Mouse (Mus musculus) MEL (cell line): ENCODE data around the gene Sugp2. TPM values are rescaled to one million over a fixed set of nuclear protein-coding genes. Genes with fewer than 3 reads are reported as not detected.

ENCODE experiments used
- DNase-seq: peaks from one replicate; pipeline ENCODE4 v3.0.0; 2011; ENCODE audit warnings: low read depth, low spot score
- H3K27ac ChIP-seq: 2 replicates; pipeline ENCODE4 v1.5.1; 2012; ENCODE audit warnings: low read depth, mild to moderate bottlenecking, control low read depth, low read length, moderate library complexity; ENCODE audit not compliant: control insufficient read depth
- H3K27me3 ChIP-seq, 2 experiments: fragments of 150-350 bp in 1 of 2; sonication (generic) in 1 of 2; 2 replicates each; pipeline ENCODE4 v1.6.1; 2012; ENCODE audit warnings: low read length in 2 of 2, mild to moderate bottlenecking in 2 of 2, improper control_type of control experiment in 1 of 2, moderate library complexity in 1 of 2; ENCODE audit not compliant: insufficient read depth in 2 of 2, control insufficient read depth in 1 of 2
- H3K36me3 ChIP-seq, 2 experiments: 2 replicates each; pipeline ENCODE4 v1.6.1; 2012 to 2014; ENCODE audit warnings: low read length in 2 of 2, improper control_type of control experiment in 1 of 2, inconsistent platforms in 1 of 2, mild to moderate bottlenecking in 1 of 2; ENCODE audit not compliant: insufficient read depth in 2 of 2, control insufficient read depth in 1 of 2
- H3K4me1 ChIP-seq, 2 experiments: fragments of 150-350 bp in 1 of 2; sonication (generic) in 1 of 2; 2 replicates each; pipeline ENCODE4 v1.6.1; 2012; ENCODE audit warnings: low read length in 2 of 2, improper control_type of control experiment in 1 of 2, mild to moderate bottlenecking in 1 of 2; ENCODE audit not compliant: insufficient read depth in 2 of 2, control insufficient read depth in 1 of 2
- H3K4me3 ChIP-seq, 2 experiments: fragments of 150-350 bp in 1 of 2; sonication (generic) in 1 of 2; 2 replicates each; pipeline ENCODE4 v1.5.1; 2012; ENCODE audit warnings: low read depth in 2 of 2, low read length in 2 of 2, mild to moderate bottlenecking in 2 of 2, moderate library complexity in 2 of 2, control low read depth in 1 of 2, improper control_type of control experiment in 1 of 2; ENCODE audit not compliant: control insufficient read depth in 1 of 2, insufficient read depth in 1 of 2
- H3K79me2 ChIP-seq: 2 replicates; pipeline ENCODE4 v1.6.1; 2012; ENCODE audit warnings: mild to moderate bottlenecking, low read length, moderate library complexity; ENCODE audit not compliant: control insufficient read depth, poor library complexity, insufficient read depth
- H3K9ac ChIP-seq: 2 replicates; pipeline ENCODE4 v1.6.1; 2012; ENCODE audit warnings: low read depth, mild to moderate bottlenecking, control low read depth, low read length, moderate library complexity; ENCODE audit not compliant: control insufficient read depth, poor library complexity, severe bottlenecking
- H3K9me3 ChIP-seq: fragments of 150-350 bp; sonication (generic); replicated peaks from 2 replicates; pipeline ENCODE4 v1.6.1; 2012; ENCODE audit warnings: mild to moderate bottlenecking, low read length, improper control_type of control experiment, moderate library complexity; ENCODE audit not compliant: insufficient read depth
- BHLHE40 ChIP-seq: IDR thresholded peaks from 2 replicates; pipeline ENCODE4 v1.6.1; 2012; ENCODE audit warnings: low read depth, mild to moderate bottlenecking, inconsistent platforms, low read length, improper control_type of control experiment, borderline replicate concordance
- CHD2 ChIP-seq: IDR thresholded peaks from 2 replicates; pipeline ENCODE4 v1.6.1; 2011; ENCODE audit warnings: low read length, improper control_type of control experiment
- CTCF ChIP-seq, 3 experiments: IDR thresholded peaks in 2 of 3; conservative IDR thresholded peaks in 1 of 3; 2 replicates each; pipeline ENCODE4 v1.5.1; 2011 to 2012; ENCODE audit warnings: low read length in 3 of 3, low read depth in 2 of 3, mild to moderate bottlenecking in 2 of 3, improper control_type of control experiment in 1 of 3, inconsistent platforms in 1 of 3, mixed read lengths in 1 of 3, moderate library complexity in 1 of 3; ENCODE audit not compliant: control insufficient read depth in 1 of 3, insufficient read depth in 1 of 3, poor library complexity in 1 of 3, severe bottlenecking in 1 of 3
- E2F4 ChIP-seq: IDR thresholded peaks from 2 replicates; pipeline ENCODE4 v1.6.1; 2011; ENCODE audit warnings: low read depth, low read length, improper control_type of control experiment, borderline replicate concordance
- ELF1 ChIP-seq: IDR thresholded peaks from 2 replicates; pipeline ENCODE4 v1.6.1; 2014; ENCODE audit warnings: low read depth, mild to moderate bottlenecking, inconsistent platforms, low read length, improper control_type of control experiment, moderate library complexity
- EP300 ChIP-seq, 2 experiments: IDR thresholded peaks; 2 replicates each; pipeline ENCODE4 v1.6.1; 2011; ENCODE audit warnings: improper control_type of control experiment in 2 of 2, low read length in 2 of 2, low read depth in 1 of 2, mild to moderate bottlenecking in 1 of 2
- ETS1 ChIP-seq: IDR thresholded peaks from 2 replicates; pipeline ENCODE4 v1.6.1; 2012; ENCODE audit warnings: low read depth, mild to moderate bottlenecking, inconsistent platforms, low read length, improper control_type of control experiment, moderate library complexity
- GATA1 ChIP-seq: IDR thresholded peaks from 2 replicates; pipeline ENCODE4 v1.6.1; 2011; ENCODE audit warnings: low read depth, low read length, improper control_type of control experiment
- HCFC1 ChIP-seq: IDR thresholded peaks from 2 replicates; pipeline ENCODE4 v1.6.1; 2012; ENCODE audit warnings: low read depth, mild to moderate bottlenecking, inconsistent platforms, low read length, improper control_type of control experiment, moderate library complexity
- JUND ChIP-seq: IDR thresholded peaks from 2 replicates; pipeline ENCODE4 v1.6.1; 2011; ENCODE audit warnings: low read depth, mild to moderate bottlenecking, improper control_type of control experiment, low read length
- MAFK ChIP-seq: IDR thresholded peaks from 2 replicates; pipeline ENCODE4 v1.6.1; 2011; ENCODE audit warnings: low read depth, mild to moderate bottlenecking, low read length, improper control_type of control experiment, borderline replicate concordance
- MAX ChIP-seq: IDR thresholded peaks from 2 replicates; pipeline ENCODE4 v1.6.1; 2011; ENCODE audit warnings: low read length, improper control_type of control experiment
- MAZ ChIP-seq: IDR thresholded peaks from 2 replicates; pipeline ENCODE4 v1.6.1; 2012; ENCODE audit warnings: low read depth, mild to moderate bottlenecking, inconsistent platforms, low read length, improper control_type of control experiment
- MEF2A ChIP-seq: IDR thresholded peaks from 2 replicates; pipeline ENCODE4 v1.6.1; 2014; ENCODE audit warnings: low read depth, mild to moderate bottlenecking, inconsistent platforms, low read length, improper control_type of control experiment; ENCODE audit not compliant: poor library complexity, insufficient replicate concordance, severe bottlenecking; ENCODE audit errors: extremely low read depth
- MXI1 ChIP-seq: IDR thresholded peaks from 2 replicates; pipeline ENCODE4 v1.6.1; 2011; ENCODE audit warnings: mild to moderate bottlenecking, low read depth, low read length, improper control_type of control experiment
- MYB ChIP-seq: IDR thresholded peaks from 2 replicates; pipeline ENCODE4 v1.6.1; 2011; ENCODE audit warnings: mild to moderate bottlenecking, low read depth, low read length, improper control_type of control experiment
- NRF1 ChIP-seq: IDR thresholded peaks from 2 replicates; pipeline ENCODE4 v1.6.1; 2014; ENCODE audit warnings: low read depth, mild to moderate bottlenecking, inconsistent platforms, low read length, improper control_type of control experiment, moderate library complexity; ENCODE audit not compliant: poor library complexity, insufficient read depth, severe bottlenecking
- POLR2A ChIP-seq, 2 experiments: IDR thresholded peaks; 2 replicates each; pipeline ENCODE4 v1.6.1; 2011 to 2012; ENCODE audit warnings: low read length in 2 of 2, mild to moderate bottlenecking in 2 of 2, control low read depth in 1 of 2, improper control_type of control experiment in 1 of 2, low read depth in 1 of 2, moderate library complexity in 1 of 2; ENCODE audit not compliant: control insufficient read depth in 1 of 2, insufficient read depth in 1 of 2, poor library complexity in 1 of 2
- POLR2AphosphoS2 ChIP-seq: IDR thresholded peaks from 2 replicates; pipeline ENCODE4 v1.6.1; 2011; ENCODE audit warnings: low read length, improper control_type of control experiment
- POLR2AphosphoS5 ChIP-seq: IDR thresholded peaks from 2 replicates; pipeline ENCODE4 v1.6.1; 2012; ENCODE audit warnings: low read depth, borderline replicate concordance, mild to moderate bottlenecking, inconsistent platforms, low read length, moderate library complexity, mixed read lengths
- RAD21 ChIP-seq: IDR thresholded peaks from 2 replicates; pipeline ENCODE4 v1.6.1; 2011; ENCODE audit warnings: mild to moderate bottlenecking, low read depth, low read length, improper control_type of control experiment
- RCOR1 ChIP-seq: IDR thresholded peaks from 2 replicates; pipeline ENCODE4 v1.6.1; 2012; ENCODE audit warnings: low read depth, mild to moderate bottlenecking, inconsistent platforms, low read length, improper control_type of control experiment
- SIN3A ChIP-seq: IDR thresholded peaks from 2 replicates; pipeline ENCODE4 v1.6.1; 2012; ENCODE audit warnings: low read length, improper control_type of control experiment, inconsistent platforms
- SMC3 ChIP-seq: IDR thresholded peaks from 2 replicates; pipeline ENCODE4 v1.6.1; 2011; ENCODE audit warnings: low read depth, low read length, improper control_type of control experiment
- TAL1 ChIP-seq: IDR thresholded peaks from 2 replicates; pipeline ENCODE4 v1.6.1; 2012; ENCODE audit warnings: mild to moderate bottlenecking, inconsistent platforms, low read length, moderate library complexity, mixed read lengths
- TBP ChIP-seq: IDR thresholded peaks from 2 replicates; pipeline ENCODE4 v1.8.0; 2011; ENCODE audit warnings: low read depth, low read length, improper control_type of control experiment
- TCF12 ChIP-seq: IDR thresholded peaks from 2 replicates; pipeline ENCODE4 v1.6.1; 2014; ENCODE audit warnings: low read depth, mild to moderate bottlenecking, inconsistent platforms, low read length, improper control_type of control experiment, moderate library complexity
- UBTF ChIP-seq: IDR thresholded peaks from 2 replicates; pipeline ENCODE4 v1.6.1; 2012; ENCODE audit warnings: low read depth, mild to moderate bottlenecking, inconsistent platforms, low read length, improper control_type of control experiment, moderate library complexity, borderline replicate concordance; ENCODE audit not compliant: insufficient read depth
- USF1 ChIP-seq: IDR thresholded peaks from 2 replicates; pipeline ENCODE4 v1.6.1; 2014; ENCODE audit warnings: low read depth, mild to moderate bottlenecking, inconsistent platforms, low read length, improper control_type of control experiment, moderate library complexity
- USF2 ChIP-seq, 2 experiments: IDR thresholded peaks; 2 replicates each; pipeline ENCODE4 v1.6.1; 2011 to 2012; ENCODE audit warnings: improper control_type of control experiment in 2 of 2, low read length in 2 of 2, borderline replicate concordance in 1 of 2, inconsistent platforms in 1 of 2, low read depth in 1 of 2, mild to moderate bottlenecking in 1 of 2; ENCODE audit not compliant: insufficient read depth in 1 of 2
- ZC3H11A ChIP-seq: IDR thresholded peaks from 2 replicates; pipeline ENCODE4 v1.6.1; 2012; ENCODE audit warnings: low read depth, mild to moderate bottlenecking, inconsistent platforms, low read length, improper control_type of control experiment
- ZKSCAN1 ChIP-seq: IDR thresholded peaks from 2 replicates; pipeline ENCODE4 v1.6.1; 2012; ENCODE audit warnings: low read depth, mild to moderate bottlenecking, inconsistent platforms, low read length, improper control_type of control experiment, moderate library complexity
- ZMIZ1 ChIP-seq: IDR thresholded peaks from 2 replicates; pipeline ENCODE4 v1.6.1; 2012; ENCODE audit warnings: low read depth, mild to moderate bottlenecking, inconsistent platforms, low read length, improper control_type of control experiment, moderate library complexity
- ZNF384 ChIP-seq: IDR thresholded peaks from 2 replicates; pipeline ENCODE4 v1.6.1; 2012; ENCODE audit warnings: low read depth, mild to moderate bottlenecking, inconsistent platforms, low read length, improper control_type of control experiment
- polyA plus RNA-seq, 2 experiments: library from polyadenylated mRNA; stranded (reverse) in 1 of 2; unstranded in 1 of 2; fragments of >175 nt in 1 of 2; fragments of >200 nt in 1 of 2; gene quantifications; 2 replicates each; pipeline versions ENCODE4 v1.2.1 to v1.2.4; 2012; ENCODE audit warnings: low replicate concordance in 2 of 2, low read depth in 1 of 2; ENCODE audit not compliant: insufficient read length in 2 of 2, insufficient read depth in 1 of 2, missing spikeins in 1 of 2
- total RNA-seq: library from RNA; depleted of rRNA; stranded (reverse); fragments of 300-350 nt; gene quantifications from 2 replicates; pipeline ENCODE4 v1.2.3, GENCODE M21; 2012

Gene Sugp2
- total and polyA plus RNA-seq, 3 experiments: 23.9 to 27.4 TPM; not detected in 1

GRCm38 (mm10) chr8:70212112-70213055 lies 21.6 kb upstream of the Sugp2 start, which contains the start of gene Slc25a42:
Gene Slc25a42 (minus strand): TSS chr8:70212305.
- Histone ChIP-seq H3K4me1 (peaks cover 11 to 39% of the 10 kb centered on the region in 2 experiments), H3K79me2 (peaks cover 23% of the 10 kb centered on the region), H3K9me3 (no peaks in the 10 kb centered on the region), H3K27ac (peak within 1 kb of the TSS; percentile 88), H3K27me3 (no peaks in the 10 kb centered on the region), H3K4me3 (peak within 1 kb of the TSS; percentile 83 to 86), H3K9ac (peak within 1 kb of the TSS; percentile 80), H3K36me3 (peaks cover 0 to 30% of the 10 kb centered on the region in 2 experiments; a peak in 2 of 4 replicates)
- DNase-seq: peak; percentile 100
- TF ChIP-seq POLR2AphosphoS5: no peak
- TF ChIP-seq HCFC1: peak; percentile 60
- no peak for TF ChIP-seq GATA1
- TF ChIP-seq MAZ: peak; percentile 90; the same call in 1 of the 2 replicates
- TF ChIP-seq SIN3A: peak; percentile 89
- no peak for TF ChIP-seq TAL1
- TF ChIP-seq ZKSCAN1: no peak
- no peak for TF ChIP-seq MAFK
- no peak for TF ChIP-seq SMC3
- no peak for TF ChIP-seq RAD21
- TF ChIP-seq POLR2A (IDR thresholded peaks at IDR 0.05; ENCODE audit: control insufficient read depth in 1 of 2, insufficient read depth in 1 of 2, low read depth in 1 of 2, low read length in 2 of 2, poor library complexity in 1 of 2): peak; percentile 80 to 92
- TF ChIP-seq ELF1: peak; percentile 66
- 0 out of 2 replicates have a peak, but pooled peaks have one; percentile 67 for TF ChIP-seq E2F4
- no peak for TF ChIP-seq JUND
- TF ChIP-seq ZMIZ1: peak; percentile 83
- TF ChIP-seq ZNF384: no peak
- TF ChIP-seq CHD2: peak; percentile 70
- TF ChIP-seq MEF2A: no peak
- TF ChIP-seq CTCF (IDR thresholded peaks at IDR 0.05 in 2 of 3, conservative IDR thresholded peaks at IDR 0.05 in 1 of 3; ENCODE audit: control insufficient read depth in 1 of 3, insufficient read depth in 1 of 3, low read depth in 2 of 3, low read length in 3 of 3, poor library complexity in 1 of 3, severe bottlenecking in 1 of 3): no peak
- TF ChIP-seq BHLHE40: no peak
- no peak for TF ChIP-seq USF2 (IDR thresholded peaks at IDR 0.05; ENCODE audit: borderline replicate concordance in 1 of 2, insufficient read depth in 1 of 2, low read depth in 1 of 2, low read length in 2 of 2)
- no peak for TF ChIP-seq MYB
- TF ChIP-seq ETS1: peak; percentile 49; the same call in 1 of the 2 replicates
- TF ChIP-seq RCOR1: no peak
- TF ChIP-seq POLR2AphosphoS2: peak; percentile 72; the same call in 1 of the 2 replicates
- TF ChIP-seq UBTF: 0 out of 2 replicates have a peak, but pooled peaks have one; percentile 84
- TF ChIP-seq NRF1: peak; percentile 64
- peak; percentile 76 for TF ChIP-seq MAX
- TF ChIP-seq EP300 (IDR thresholded peaks at IDR 0.05; ENCODE audit: low read depth in 1 of 2, low read length in 2 of 2): no peak
- no peak for TF ChIP-seq ZC3H11A
- TF ChIP-seq USF1: 0 out of 2 replicates have a peak, but pooled peaks have one; percentile 5
- peak; percentile 79; the same call in 1 of the 2 replicates for TF ChIP-seq TBP
- TF ChIP-seq TCF12: peak; percentile 73
- peak; percentile 76; the same call in 1 of the 2 replicates for TF ChIP-seq MXI1
